Mouse (Mus musculus) megakaryocyte, embryonic 14.5 days (primary cell): ENCODE data around the gene Reep1. TPM values are rescaled to one million over a fixed set of nuclear protein-coding genes. Genes with fewer than 3 reads are reported as not detected.

Experiments
- H3K27me3 ChIP-seq: replicated peaks from 2 replicates; pipeline ENCODE3; 2012; ENCODE audit warnings: inconsistent platforms
- H3K36me3 ChIP-seq: replicated peaks from 2 replicates; pipeline ENCODE3; 2012; ENCODE audit warnings: low read length, inconsistent platforms, mixed read lengths
- H3K4me1 ChIP-seq: 2 replicates; pipeline ENCODE4 v1.6.1; 2012; ENCODE audit warnings: inconsistent platforms
- H3K4me3 ChIP-seq: replicated peaks from 2 replicates; pipeline ENCODE3; 2012; ENCODE audit warnings: moderate library complexity, mild to moderate bottlenecking, inconsistent platforms
- H3K9me3 ChIP-seq: 2 replicates; pipeline ENCODE4 v1.6.1; 2012; ENCODE audit warnings: inconsistent platforms
- FLI1 ChIP-seq: IDR thresholded peaks from 2 replicates; pipeline ENCODE4 v1.6.1; 2012; ENCODE audit warnings: low read length, inconsistent platforms, mixed read lengths
- GATA1 ChIP-seq: IDR thresholded peaks from 3 replicates; pipeline ENCODE4 v1.6.1; 2012; ENCODE audit warnings: mixed read lengths, low read length, inconsistent platforms, borderline replicate concordance
- polyA plus RNA-seq: library from polyadenylated mRNA; stranded (reverse); fragments of >175 nt; gene quantifications from 2 replicates; pipeline ENCODE4 v1.2.3, GENCODE M21; 2012; ENCODE audit warnings: low replicate concordance; ENCODE audit not compliant: insufficient read depth

The Reep1 gene
- polyA plus RNA-seq, 1 experiment: 1.6 TPM

DNA sequence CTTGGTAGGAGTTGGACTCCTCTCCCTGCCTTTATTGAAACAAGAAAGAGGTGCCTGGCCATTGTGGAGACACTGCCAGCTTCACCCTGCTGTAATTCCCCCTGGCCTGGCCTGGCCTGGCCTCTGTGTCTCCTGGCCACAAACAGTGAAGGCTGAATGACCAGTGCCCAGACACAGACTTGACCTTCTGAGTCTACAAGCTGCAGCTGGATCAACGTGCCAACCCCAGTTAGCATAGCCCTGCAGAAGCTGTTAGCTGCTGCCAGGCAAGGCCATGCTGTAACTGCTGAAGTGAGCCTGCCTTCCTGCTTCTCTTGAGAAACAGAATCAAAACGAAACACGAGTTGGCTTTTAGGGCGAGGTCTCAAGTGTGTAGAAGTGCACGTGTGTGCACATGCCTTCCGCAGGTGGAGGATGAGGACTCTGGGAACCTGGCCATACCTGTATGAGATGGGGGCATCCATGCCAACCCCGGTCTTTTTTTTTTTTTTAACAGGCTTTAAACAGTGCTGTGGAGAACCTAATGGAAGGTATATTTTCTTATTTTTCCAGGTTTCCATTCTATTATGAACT lies 65.4 kb downstream of the Reep1 start:
- H3K9me3 ChIP-seq: peaks cover 9% of the 10 kb centered on the region
- H3K4me1 ChIP-seq: peaks cover 3% of the 10 kb centered on the region
- TF ChIP-seq GATA1 (no peak), FLI1 (no peak)

DNA sequence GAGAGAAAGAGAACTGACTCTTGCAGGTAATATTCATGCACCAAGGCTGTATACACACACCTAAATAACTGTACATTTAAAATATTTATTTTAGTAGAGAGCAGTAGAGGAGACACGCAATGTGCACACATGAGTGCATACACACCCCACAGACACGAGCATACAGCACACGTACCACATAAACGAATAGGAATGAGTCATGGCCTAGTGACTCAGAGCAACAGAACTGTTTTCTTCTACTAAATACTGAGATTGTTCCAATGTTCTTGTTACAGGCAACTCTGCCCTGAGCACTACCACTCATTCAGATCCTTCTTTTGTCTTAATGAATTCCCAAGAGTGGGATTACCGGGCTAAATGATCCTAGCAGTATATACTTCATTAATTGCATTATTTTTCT lies 70.7 kb downstream of the Reep1 start:
- H3K36me3 ChIP-seq: no peaks in the 10 kb centered on the region
- H3K9me3 ChIP-seq: no peaks in the 10 kb centered on the region
- H3K4me1 ChIP-seq: no peaks in the 10 kb centered on the region; the same call in 1 of the 2 replicates
- H3K4me3 ChIP-seq: no peak overlapping the region
- peaks cover 8% of the 10 kb centered on the region for H3K27me3 ChIP-seq
- TF ChIP-seq FLI1: no peak
- no peak for TF ChIP-seq GATA1

More for the DNA sequence above, 65.4 kb downstream of the Reep1 start:
- Histone ChIP-seq H3K36me3 (no peaks in the 10 kb centered on the region), H3K4me3 (peak overlapping the region; percentile 38), H3K27me3 (peaks cover 7% of the 10 kb centered on the region)

DNA sequence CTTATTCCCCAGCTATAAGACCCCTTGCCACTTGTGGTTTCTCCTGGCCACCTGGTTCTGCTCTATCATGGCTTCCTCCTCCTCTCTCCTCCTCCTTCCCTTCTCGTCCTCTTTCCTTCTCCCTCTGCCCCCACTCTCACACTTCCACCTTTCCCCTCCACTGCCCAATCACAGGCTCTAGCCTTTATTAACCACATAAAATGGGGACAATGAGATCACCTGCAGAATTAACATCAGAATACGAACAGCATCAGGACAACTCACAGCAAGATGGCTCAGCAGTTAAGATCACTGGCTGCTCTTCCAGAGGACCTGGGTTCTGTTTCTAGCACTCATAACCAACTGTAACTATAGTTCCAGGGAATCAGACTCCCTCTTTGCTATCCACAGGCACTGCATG lies 72.5 kb downstream of the Reep1 start:
- Histone ChIP-seq H3K4me1 (no peaks in the 10 kb centered on the region; the same call in 1 of the 2 replicates), H3K4me3 (no peak overlapping the region), H3K36me3 (no peaks in the 10 kb centered on the region), H3K9me3 (peaks cover 9% of the 10 kb centered on the region), H3K27me3 (peaks cover 12% of the 10 kb centered on the region)
- TF ChIP-seq GATA1: no peak
- TF ChIP-seq FLI1: no peak

DNA sequence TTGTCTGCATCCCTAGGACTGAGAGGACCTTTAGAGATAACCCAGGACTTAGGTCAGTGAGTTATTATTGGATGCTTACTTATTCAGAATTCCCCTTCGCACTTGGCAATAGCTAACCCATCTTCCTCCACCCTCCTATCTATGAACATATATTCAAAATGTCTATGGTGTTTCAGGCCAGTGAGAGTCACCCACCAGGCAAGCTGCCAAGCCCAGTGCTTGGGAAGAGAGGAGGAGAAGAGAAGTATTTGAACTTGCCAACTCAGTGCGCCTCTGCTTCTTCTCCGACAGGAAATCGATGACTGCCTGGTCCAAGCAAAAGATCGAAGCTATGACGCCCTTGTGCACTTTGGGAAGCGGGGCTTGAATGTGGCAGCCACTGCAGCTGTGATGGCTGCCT lies 73.1 kb downstream of the Reep1 start:
- Histone ChIP-seq H3K4me3 (no peak overlapping the region), H3K36me3 (no peaks in the 10 kb centered on the region), H3K27me3 (peaks cover 12% of the 10 kb centered on the region), H3K9me3 (peaks cover 9% of the 10 kb centered on the region), H3K4me1 (no peaks in the 10 kb centered on the region; the same call in 1 of the 2 replicates)
- TF ChIP-seq GATA1 (no peak), FLI1 (no peak)

DNA sequence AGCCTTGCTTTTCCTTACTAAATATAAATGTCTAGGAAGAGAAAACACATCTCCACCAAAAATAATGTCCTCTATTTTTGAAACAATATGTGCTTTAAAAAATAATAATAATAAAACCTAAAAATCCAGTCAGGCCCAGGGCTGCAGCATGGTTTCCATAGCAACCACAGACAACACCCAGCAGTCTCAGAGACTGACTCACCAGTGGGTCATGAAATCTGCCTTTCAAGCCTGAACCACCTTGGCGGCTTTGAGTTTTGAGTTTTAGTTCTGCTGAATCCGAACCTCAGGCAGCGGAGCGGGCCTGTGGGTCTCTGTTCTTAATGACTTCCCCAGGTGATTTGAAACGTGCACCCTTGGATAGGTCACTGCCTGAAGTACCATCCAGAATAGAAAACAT lies 75.8 kb downstream of the Reep1 start:
- Histone ChIP-seq H3K27me3 (peaks cover 20% of the 10 kb centered on the region), H3K4me3 (no peak overlapping the region), H3K36me3 (no peaks in the 10 kb centered on the region), H3K9me3 (peaks cover 9% of the 10 kb centered on the region), H3K4me1 (peaks cover 9% of the 10 kb centered on the region)
- no peak for TF ChIP-seq FLI1
- no peak for TF ChIP-seq GATA1

DNA sequence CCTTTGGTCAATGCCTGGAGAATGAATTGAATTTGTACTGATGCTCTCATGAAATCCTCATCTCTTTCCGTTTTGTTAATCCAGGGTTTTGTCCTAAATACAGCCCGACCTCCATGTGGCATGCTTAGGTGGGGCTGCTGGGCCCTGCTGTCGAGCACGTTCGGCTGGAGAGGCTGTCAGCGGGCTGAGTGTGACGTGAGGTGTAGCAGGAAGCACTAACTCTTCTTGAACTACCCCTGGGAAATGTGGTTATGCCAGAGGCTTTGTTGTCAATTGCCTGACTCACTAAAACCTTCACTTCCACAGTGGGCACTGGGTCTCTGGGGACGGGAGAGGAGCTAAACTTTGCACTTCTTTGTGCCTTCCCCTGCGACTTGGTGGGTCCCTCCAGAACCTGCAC lies 81.0 kb downstream of the Reep1 start:
- H3K36me3 ChIP-seq: no peaks in the 10 kb centered on the region
- TF ChIP-seq GATA1 (no peak), FLI1 (no peak)

DNA sequence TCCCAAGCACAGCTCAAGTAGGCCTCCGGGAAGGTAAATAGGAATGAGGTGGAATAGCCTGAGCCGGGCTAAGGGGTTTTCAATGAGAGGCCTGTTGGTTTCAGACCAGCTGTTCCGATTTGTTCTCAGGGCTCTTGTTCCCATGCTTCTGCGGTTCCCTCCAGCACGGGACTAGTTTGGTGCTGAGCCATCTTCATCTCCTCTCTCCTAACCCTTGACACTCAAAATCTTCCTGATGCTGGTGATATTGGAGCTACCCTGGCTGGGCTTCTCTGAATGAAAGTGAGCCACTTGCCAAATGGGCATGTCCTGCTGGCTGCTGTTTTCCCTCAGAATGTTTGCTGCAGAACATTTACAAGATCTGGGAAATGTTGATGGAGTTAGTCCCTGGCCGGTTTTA lies 84.4 kb downstream of the Reep1 start:
- no peak overlapping the region for H3K4me3 ChIP-seq
- H3K4me1 ChIP-seq: peaks cover 9% of the 10 kb centered on the region
- no peaks in the 10 kb centered on the region for H3K36me3 ChIP-seq
- H3K9me3 ChIP-seq: no peaks in the 10 kb centered on the region
- peaks cover 43% of the 10 kb centered on the region for H3K27me3 ChIP-seq
- TF ChIP-seq GATA1: no peak
- TF ChIP-seq FLI1: no peak

More for the DNA sequence above, 81.0 kb downstream of the Reep1 start:
- Histone ChIP-seq H3K27me3 (peaks cover 33% of the 10 kb centered on the region), H3K4me1 (peaks cover 12% of the 10 kb centered on the region), H3K9me3 (peaks cover 8% of the 10 kb centered on the region), H3K4me3 (no peak overlapping the region)

DNA sequence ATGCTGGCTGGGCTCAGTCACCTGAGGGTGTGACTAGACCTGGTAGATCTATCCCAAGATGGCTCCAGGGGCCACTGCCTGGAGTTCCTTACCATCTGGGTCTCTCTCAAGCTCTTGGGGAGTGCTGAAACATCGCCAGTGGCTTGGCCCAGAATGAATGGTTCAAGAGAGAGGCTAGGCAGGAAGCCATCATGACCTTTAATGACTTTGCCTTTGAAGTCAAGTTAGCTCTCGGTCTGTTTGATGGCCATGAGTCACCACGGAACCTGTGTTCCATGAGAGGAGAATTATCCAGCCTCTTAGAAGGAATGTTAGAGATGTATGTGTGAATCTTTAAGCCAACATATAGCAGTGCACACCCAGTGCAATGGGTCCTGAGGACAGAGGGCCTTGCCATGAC lies 92.0 kb downstream of the Reep1 start:
- H3K4me3 ChIP-seq: no peak overlapping the region
- no peak for TF ChIP-seq GATA1
- no peak for TF ChIP-seq FLI1
- H3K4me1 ChIP-seq: peaks cover 44% of the 10 kb centered on the region
- H3K27me3 ChIP-seq: peaks cover 37% of the 10 kb centered on the region
- H3K9me3 ChIP-seq: no peaks in the 10 kb centered on the region; the same call in 1 of the 2 replicates
- no peaks in the 10 kb centered on the region for H3K36me3 ChIP-seq

DNA sequence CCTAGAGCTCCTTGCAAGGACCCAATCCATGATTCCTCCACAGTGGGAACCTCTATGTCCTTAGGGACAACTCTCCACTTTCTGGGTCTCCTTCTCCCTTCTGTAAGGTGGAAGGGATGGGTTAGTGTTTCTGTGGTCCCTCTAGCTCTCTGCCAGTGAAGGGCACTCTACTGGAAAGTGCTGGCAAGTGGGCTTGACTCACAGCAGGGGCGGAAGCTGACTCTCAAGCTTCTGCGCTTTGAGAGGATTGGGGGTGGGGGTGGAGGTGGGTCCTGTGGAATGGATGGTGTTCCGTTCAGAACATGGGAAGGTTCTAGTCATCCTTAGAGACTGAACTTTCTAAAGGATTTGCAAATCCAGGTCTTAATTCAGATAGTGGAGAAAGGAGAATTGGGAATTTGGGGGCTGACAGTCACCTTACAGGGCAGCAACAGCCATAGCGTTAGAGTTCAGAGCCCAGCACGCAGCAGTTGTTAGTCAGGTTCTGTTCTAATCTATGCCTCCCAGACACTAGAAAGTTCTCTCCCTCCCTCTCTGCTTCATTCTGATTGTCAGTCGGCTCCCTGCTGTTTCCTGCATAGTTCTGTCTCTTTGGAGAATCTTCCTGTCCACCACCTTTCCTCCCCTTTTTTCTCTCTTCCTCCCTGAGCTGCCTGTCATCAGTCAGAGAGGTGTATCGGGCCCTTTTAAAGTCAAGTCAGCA lies 93.8 kb downstream of the Reep1 start:
- H3K4me1 ChIP-seq: peaks cover 61% of the 10 kb centered on the region
- no peak for TF ChIP-seq FLI1
- no peak for TF ChIP-seq GATA1
- no peaks in the 10 kb centered on the region for H3K36me3 ChIP-seq
- peak overlapping the region; percentile 4 for H3K4me3 ChIP-seq
- no peaks in the 10 kb centered on the region; the same call in 1 of the 2 replicates for H3K9me3 ChIP-seq
- H3K27me3 ChIP-seq: peaks cover 30% of the 10 kb centered on the region

DNA sequence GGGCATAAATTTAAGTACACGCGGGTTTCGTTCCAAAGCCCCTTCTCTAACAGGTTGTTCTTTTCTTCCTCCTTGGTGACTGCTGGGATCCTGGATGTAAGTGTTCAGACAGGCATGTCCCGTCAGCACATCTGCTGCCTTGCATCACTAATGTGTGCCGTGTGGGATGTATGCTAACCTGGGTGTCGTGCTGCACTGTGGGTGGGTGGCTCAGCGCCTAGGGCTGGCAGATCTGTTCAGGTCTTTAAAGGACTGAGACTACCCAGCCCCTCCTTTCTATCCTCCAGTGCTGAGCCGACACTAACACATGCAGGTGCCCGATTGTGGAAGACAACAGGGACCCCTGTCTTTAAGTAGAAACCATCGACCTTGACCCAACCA lies 94.3 kb downstream of the Reep1 start:
- TF ChIP-seq FLI1 (no peak), GATA1 (no peak)
- Histone ChIP-seq H3K27me3 (peaks cover 28% of the 10 kb centered on the region), H3K36me3 (no peaks in the 10 kb centered on the region), H3K9me3 (no peaks in the 10 kb centered on the region; the same call in 1 of the 2 replicates), H3K4me1 (peaks cover 67% of the 10 kb centered on the region), H3K4me3 (peak overlapping the region; percentile 72)
